Mouse (Mus musculus) neural tube, embryonic 11.5 days (tissue): Measurements from ENCODE around the gene Cacnb4. TPM values are rescaled to one million over a fixed set of nuclear protein-coding genes. Genes with fewer than 3 reads are reported as not detected.

Experiments used
- ATAC-seq: fragments of 200-750 bp; cut with Nextera tagmentation; 2 replicates; pipeline ENCODE4 v1.8.0; 2017; ENCODE audit warnings: moderate number of reproducible peaks, mild to moderate bottlenecking, moderate TSS enrichment, moderate library complexity; ENCODE audit not compliant: insufficient read depth, low FRiP score, low TSS enrichment
- DNase-seq: peaks from one replicate; pipeline ENCODE4 v3.0.0-alpha.2; 2015; ENCODE audit warnings: low spot score
- H3K27ac ChIP-seq: fragments of 300-500 bp; sonication (generic); 2 replicates; pipeline ENCODE4 v1.5.1; 2014; ENCODE audit warnings: low read depth, mild to moderate bottlenecking, low read length
- H3K27me3 ChIP-seq: fragments of 300-500 bp; sonication (generic); 2 replicates; pipeline ENCODE4 v1.6.1; 2014; ENCODE audit warnings: mild to moderate bottlenecking, low read length, mixed read lengths; ENCODE audit not compliant: control insufficient read depth, insufficient read depth
- H3K36me3 ChIP-seq: fragments of 300-500 bp; sonication (generic); 2 replicates; pipeline ENCODE4 v1.6.1; 2014; ENCODE audit warnings: mild to moderate bottlenecking, low read length, moderate library complexity, mixed read lengths; ENCODE audit not compliant: control insufficient read depth, insufficient read depth
- H3K4me1 ChIP-seq: fragments of 300-500 bp; sonication (generic); 2 replicates; pipeline ENCODE4 v1.6.1; 2014; ENCODE audit warnings: low read length, mixed read lengths; ENCODE audit not compliant: control insufficient read depth, insufficient read depth
- H3K4me2 ChIP-seq: fragments of 300-500 bp; sonication (generic); 2 replicates; pipeline ENCODE4 v1.6.1; 2014; ENCODE audit warnings: low read depth, mild to moderate bottlenecking, moderate library complexity
- H3K4me3 ChIP-seq: fragments of 300-500 bp; sonication (generic); 2 replicates; pipeline ENCODE4 v1.5.1; 2014; ENCODE audit warnings: low read depth, low read length
- H3K9ac ChIP-seq: fragments of 300-500 bp; sonication (generic); 2 replicates; pipeline ENCODE4 v1.6.1; 2014; ENCODE audit warnings: mild to moderate bottlenecking, low read length
- H3K9me3 ChIP-seq: fragments of 300-500 bp; sonication (generic); 2 replicates; pipeline ENCODE4 v1.6.1; 2016; ENCODE audit warnings: low read length; ENCODE audit not compliant: control insufficient read depth
- WGBS: fragments of 180-500 bp; shearing (Covaris S2); extraction: QIAGEN DNeasy Blood & Tissue Kit; methylation state at CpG from one replicate; pipeline ENCODE4 v1.1.7; 2014; 5-methylcytosine and 5-hydroxymethylcytosine counted together
- polyA plus RNA-seq: library from polyadenylated mRNA; unstranded; fragments of >200 nt; fragmentation: Nextera tagmentation; extraction: Ambion mirVana; gene quantifications from 2 replicates; pipeline ENCODE4 v1.2.1, GENCODE M21; 2014

Cacnb4 gene
- polyA plus RNA-seq, 1 experiment from 2014 or later, result 3.2 TPM

GRCm38 (mm10) chr2:52604651-52605020, 72.0 kb downstream of the Cacnb4 start:
- Histone ChIP-seq H3K4me2 (no peak overlapping the region), H3K4me1 (no peaks in the 10 kb centered on the region), H3K9ac (no peak overlapping the region), H3K9me3 (no peaks in the 10 kb centered on the region), H3K4me3 (no peak overlapping the region), H3K27ac (no peak overlapping the region), H3K27me3 (no peaks in the 10 kb centered on the region), H3K36me3 (no peaks in the 10 kb centered on the region)
- DNase-seq (no peak), ATAC-seq (no peak)
- 88% methylated on average over 8 of the region's 8 CpGs for WGBS

GRCm38 (mm10) chr2:52603935-52604650, 72.5 kb downstream of the Cacnb4 start:
- Histone ChIP-seq H3K27ac (no peak overlapping the region), H3K27me3 (no peaks in the 10 kb centered on the region), H3K4me2 (no peak overlapping the region), H3K4me1 (no peaks in the 10 kb centered on the region), H3K4me3 (no peak overlapping the region), H3K36me3 (no peaks in the 10 kb centered on the region), H3K9me3 (no peaks in the 10 kb centered on the region), H3K9ac (no peak overlapping the region)
- DNase-seq, result no peak
- 92% methylated on average over 11 of the region's 11 CpGs for WGBS
- no peak for ATAC-seq

- Histone ChIP-seq H3K4me1 (no peaks in the 10 kb centered on the region), H3K9ac (no peak overlapping the region), H3K36me3 (no peaks in the 10 kb centered on the region), H3K4me2 (no peak overlapping the region), H3K9me3 (no peaks in the 10 kb centered on the region), H3K27ac (no peak overlapping the region), H3K27me3 (no peaks in the 10 kb centered on the region), H3K4me3 (no peak overlapping the region)
- DNase-seq (no peak), ATAC-seq (no peak)
- 79% methylated on average over 6 of the region's 6 CpGs for WGBS
These were observed 73.2 kb downstream of the Cacnb4 start for GRCm38 (mm10) chr2:52603421-52603820.

GRCm38 (mm10) chr2:52602921-52603320, 73.7 kb downstream of the Cacnb4 start:
- 93% methylated on average over 8 of the region's 8 CpGs for WGBS
- no peak for DNase-seq
- H3K27ac ChIP-seq, result no peak overlapping the region
- no peaks in the 10 kb centered on the region for H3K9me3 ChIP-seq
- ATAC-seq, result no peak
- no peaks in the 10 kb centered on the region for H3K36me3 ChIP-seq
- H3K4me2 ChIP-seq, result no peak overlapping the region
- no peaks in the 10 kb centered on the region for H3K4me1 ChIP-seq
- no peaks in the 10 kb centered on the region for H3K27me3 ChIP-seq
- H3K4me3 ChIP-seq, result no peak overlapping the region
- H3K9ac ChIP-seq, result no peak overlapping the region

- WGBS, result 95% methylated on average over 2 of the region's 2 CpGs
- H3K9me3 ChIP-seq, result no peaks in the 10 kb centered on the region
- H3K4me1 ChIP-seq, result no peaks in the 10 kb centered on the region
- no peak overlapping the region for H3K9ac ChIP-seq
- no peak overlapping the region for H3K27ac ChIP-seq
- ATAC-seq (no peak), DNase-seq (no peak)
- no peaks in the 10 kb centered on the region for H3K27me3 ChIP-seq
- no peak overlapping the region for H3K4me3 ChIP-seq
- H3K36me3 ChIP-seq, result no peaks in the 10 kb centered on the region
- H3K4me2 ChIP-seq, result no peak overlapping the region
These were observed 74.4 kb downstream of the Cacnb4 start for GRCm38 (mm10) chr2:52602228-52602627.

GRCm38 (mm10) chr2:52597511-52597910, 79.1 kb downstream of the Cacnb4 start:
- no peaks in the 10 kb centered on the region for H3K27me3 ChIP-seq
- no peak overlapping the region for H3K4me3 ChIP-seq
- no peaks in the 10 kb centered on the region for H3K36me3 ChIP-seq
- DNase-seq, result no peak
- no peaks in the 10 kb centered on the region for H3K4me1 ChIP-seq
- no peaks in the 10 kb centered on the region for H3K9me3 ChIP-seq
- ATAC-seq, result no peak
- no peak overlapping the region for H3K9ac ChIP-seq
- no peak overlapping the region for H3K4me2 ChIP-seq
- no peak overlapping the region for H3K27ac ChIP-seq

GRCm38 (mm10) chr2:52593814-52594213, 82.8 kb downstream of the Cacnb4 start:
- Histone ChIP-seq H3K27me3 (no peaks in the 10 kb centered on the region), H3K36me3 (no peaks in the 10 kb centered on the region), H3K9me3 (no peaks in the 10 kb centered on the region), H3K4me3 (no peak overlapping the region), H3K4me2 (no peak overlapping the region), H3K9ac (no peak overlapping the region), H3K27ac (no peak overlapping the region), H3K4me1 (0 out of 2 replicates have a peak, but pooled peaks cover 2% of the 10 kb centered on the region)
- ATAC-seq, result no peak
- no peak for DNase-seq
- WGBS, result 91% methylated on average over 8 of the region's 8 CpGs

- H3K27ac ChIP-seq, result no peak overlapping the region
- no peaks in the 10 kb centered on the region for H3K9me3 ChIP-seq
- 0 out of 2 replicates have a peak, but pooled peaks cover 2% of the 10 kb centered on the region for H3K4me1 ChIP-seq
- WGBS, result 57% methylated on average over 5 of the region's 5 CpGs
- no peak overlapping the region for H3K4me2 ChIP-seq
- ATAC-seq, result no peak
- no peaks in the 10 kb centered on the region for H3K36me3 ChIP-seq
- H3K9ac ChIP-seq, result no peak overlapping the region
- H3K4me3 ChIP-seq, result no peak overlapping the region
- no peak for DNase-seq
- no peaks in the 10 kb centered on the region for H3K27me3 ChIP-seq
These were observed 83.4 kb downstream of the Cacnb4 start for GRCm38 (mm10) chr2:52593260-52593659.

GRCm38 (mm10) chr2:52590970-52591347, 85.7 kb downstream of the Cacnb4 start:
- 0 out of 2 replicates have a peak, but pooled peaks cover 2% of the 10 kb centered on the region for H3K4me1 ChIP-seq
- no peak overlapping the region for H3K4me3 ChIP-seq
- no peaks in the 10 kb centered on the region for H3K36me3 ChIP-seq
- H3K9ac ChIP-seq, result peak overlapping the region; percentile 37; the same call in 1 of the 2 replicates
- DNase-seq (peak; percentile 77), ATAC-seq (peak; percentile 76)
- WGBS, result 6% methylated on average over 5 of the region's 5 CpGs
- H3K27me3 ChIP-seq, result no peaks in the 10 kb centered on the region
- H3K4me2 ChIP-seq, result peak overlapping the region; percentile 22; the same call in 1 of the 2 replicates
- no peak overlapping the region for H3K27ac ChIP-seq
- H3K9me3 ChIP-seq, result no peaks in the 10 kb centered on the region
